Mouse (Mus musculus) retina, embryonic 14.5 days (tissue): Measurements from ENCODE around the gene Ubl4b.
A peak's percentile ranks its signal among the peaks of the same experiment; 100 is the strongest.

Source experiments
- DNase-seq: peaks from one replicate; pipeline ENCODE4 v3.0.0-alpha.2; 2015; ENCODE audit warnings: low spot score

Ubl4b gene

GRCm38 (mm10) chr3:107568721-107569120 lies 13.8 kb upstream of the Ubl4b start:
- no peak for DNase-seq

GRCm38 (mm10) chr3:107567766-107568165 lies 12.9 kb upstream of the Ubl4b start:
- no peak for DNase-seq

- DNase-seq = no peak
Observed at GRCm38 (mm10) chr3:107565331-107565730, 10.5 kb upstream of the Ubl4b start.

- no peak for DNase-seq
Observed at GRCm38 (mm10) chr3:107563880-107564279, 9.0 kb upstream of the Ubl4b start.

- no peak for DNase-seq
Observed at GRCm38 (mm10) chr3:107562591-107562990, 7.7 kb upstream of the Ubl4b start.

- no peak for DNase-seq
Observed at GRCm38 (mm10) chr3:107562104-107562503, 7.2 kb upstream of the Ubl4b start.

GRCm38 (mm10) chr3:107559183-107559582 lies 4.3 kb upstream of the Ubl4b start:
- peak; percentile 81 for DNase-seq

GRCm38 (mm10) chr3:107558740-107559139 lies 3.9 kb upstream of the Ubl4b start:
- no peak for DNase-seq

GRCm38 (mm10) chr3:107550409-107551049 lies 4.3 kb downstream of the Ubl4b start:
- peak; percentile 81 for DNase-seq

- DNase-seq = no peak
Observed at GRCm38 (mm10) chr3:107546956-107547355, 7.9 kb downstream of the Ubl4b start.

GRCm38 (mm10) chr3:107545716-107546412 lies 9.0 kb downstream of the Ubl4b start:
- no peak for DNase-seq

- DNase-seq = no peak
Observed at GRCm38 (mm10) chr3:107545278-107545677, 9.6 kb downstream of the Ubl4b start.

- DNase-seq = no peak
Observed at GRCm38 (mm10) chr3:107543158-107544080, 11.5 kb downstream of the Ubl4b start.

- DNase-seq = no peak
Observed at GRCm38 (mm10) chr3:107542584-107542983, 12.3 kb downstream of the Ubl4b start.

GRCm38 (mm10) chr3:107537504-107537889 lies 17.4 kb downstream of the Ubl4b start:
- no peak for DNase-seq

GRCm38 (mm10) chr3:107536810-107537503 lies 17.9 kb downstream of the Ubl4b start:
- peak; percentile 58 for DNase-seq

- no peak for DNase-seq
Observed at GRCm38 (mm10) chr3:107534951-107535350, 19.9 kb downstream of the Ubl4b start.

- DNase-seq = no peak
Observed at GRCm38 (mm10) chr3:107533532-107533931, 21.3 kb downstream of the Ubl4b start.

GRCm38 (mm10) chr3:107530581-107530980 lies 24.3 kb downstream of the Ubl4b start:
- DNase-seq = no peak

- DNase-seq = no peak
Observed at GRCm38 (mm10) chr3:107529182-107529581, 25.7 kb downstream of the Ubl4b start.

- DNase-seq = peak; percentile 69
Observed at GRCm38 (mm10) chr3:107528401-107529118, 26.3 kb downstream of the Ubl4b start.
